Mouse (Mus musculus): ENCODE results near the gene Mapre3.

GRCm38 (mm10) chr5:30901860-30902259, 87.4 kb downstream of the Mapre3 start:
- TF ChIP-seq POLR2A (IDR thresholded peaks at IDR 0.05; ENCODE audit: insufficient read depth, low read depth, low read length) (no peak), CTCF (IDR thresholded peaks at IDR 0.05; ENCODE audit: insufficient read depth, low read depth, low read length) (no peak)
